Mouse (Mus musculus): ENCODE results near the gene Scp2. TPM values are rescaled to one million over a fixed set of nuclear protein-coding genes. Genes with fewer than 3 reads are reported as not detected.

Scp2 gene
- polyA plus RNA-seq, 1 experiment from 2014 or later: 231 TPM

GRCm38 (mm10) chr4:108046136-108046535, 98.7 kb downstream of the Scp2 start:
- no peaks in the 10 kb centered on the region; the same call in 1 of the 2 replicates for H3K4me1 ChIP-seq (replicated peaks; ENCODE audit: control insufficient read depth, insufficient read depth, low read length)
- H3K9ac ChIP-seq (ENCODE audit: low read depth, low read length): no peak overlapping the region
- no peak for ATAC-seq (replicated peaks; ENCODE audit: low FRiP score)
- H3K27ac ChIP-seq (ENCODE audit: low read depth, low read length): no peak overlapping the region
- H3K4me3 ChIP-seq (ENCODE audit: low read depth, low read length): no peak overlapping the region
- DNase-seq (ENCODE audit: low spot score): no peak
- no peaks in the 10 kb centered on the region for H3K9me3 ChIP-seq (ENCODE audit: control insufficient read depth, low read length)
- H3K36me3 ChIP-seq (ENCODE audit: control insufficient read depth, insufficient read depth, low read length): peaks cover 11% of the 10 kb centered on the region; the same call in 1 of the 2 replicates
- 90% methylated on average over 8 of the region's 8 CpGs for WGBS
- H3K4me2 ChIP-seq: no peak overlapping the region
- no peaks in the 10 kb centered on the region for H3K27me3 ChIP-seq (replicated peaks; ENCODE audit: control insufficient read depth, insufficient read depth, low read length)

- no peak for ATAC-seq (replicated peaks; ENCODE audit: low FRiP score)
These were observed 99.4 kb downstream of the Scp2 start for GRCm38 (mm10) chr4:108045136-108046107.

GRCm38 (mm10) chr4:108037027-108037426, 107.8 kb downstream of the Scp2 start:
- ATAC-seq (replicated peaks; ENCODE audit: low FRiP score) (no peak), DNase-seq (ENCODE audit: low spot score) (no peak)
- peaks cover 16% of the 10 kb centered on the region for H3K27me3 ChIP-seq (replicated peaks; ENCODE audit: control insufficient read depth, insufficient read depth, low read length)
- WGBS: 81% methylated on average over 8 of the region's 8 CpGs
- H3K9me3 ChIP-seq (ENCODE audit: control insufficient read depth, low read length): no peaks in the 10 kb centered on the region
- H3K4me3 ChIP-seq (ENCODE audit: low read depth, low read length): no peak overlapping the region
- H3K36me3 ChIP-seq (ENCODE audit: control insufficient read depth, insufficient read depth, low read length): no peaks in the 10 kb centered on the region
- no peak overlapping the region for H3K27ac ChIP-seq (ENCODE audit: low read depth, low read length)
- no peaks in the 10 kb centered on the region for H3K4me1 ChIP-seq (replicated peaks; ENCODE audit: control insufficient read depth, insufficient read depth, low read length)
- H3K9ac ChIP-seq (ENCODE audit: low read depth, low read length): no peak overlapping the region
- no peak overlapping the region for H3K4me2 ChIP-seq

More at GRCm38 (mm10) chr4:108045136-108046107, 99.4 kb downstream of the Scp2 start:
- no peak overlapping the region for H3K27ac ChIP-seq (ENCODE audit: low read depth, low read length)
- H3K4me3 ChIP-seq (ENCODE audit: low read depth, low read length): no peak overlapping the region
- no peak for DNase-seq (ENCODE audit: low spot score)
- no peak overlapping the region for H3K9ac ChIP-seq (ENCODE audit: low read depth, low read length)
- no peaks in the 10 kb centered on the region; the same call in 1 of the 2 replicates for H3K4me1 ChIP-seq (replicated peaks; ENCODE audit: control insufficient read depth, insufficient read depth, low read length)
- no peaks in the 10 kb centered on the region for H3K9me3 ChIP-seq (ENCODE audit: control insufficient read depth, low read length)
- no peaks in the 10 kb centered on the region for H3K27me3 ChIP-seq (replicated peaks; ENCODE audit: control insufficient read depth, insufficient read depth, low read length)
- peaks cover 9% of the 10 kb centered on the region; the same call in 1 of the 2 replicates for H3K36me3 ChIP-seq (ENCODE audit: control insufficient read depth, insufficient read depth, low read length)
- H3K4me2 ChIP-seq: no peak overlapping the region
- WGBS: 86% methylated on average over 19 of the region's 19 CpGs

- Histone ChIP-seq H3K36me3 (ENCODE audit: control insufficient read depth, insufficient read depth, low read length) (no peaks in the 10 kb centered on the region), H3K4me1 (replicated peaks; ENCODE audit: control insufficient read depth, insufficient read depth, low read length) (peaks cover 8% of the 10 kb centered on the region), H3K27ac (ENCODE audit: low read depth, low read length) (no peak overlapping the region), H3K27me3 (replicated peaks; ENCODE audit: control insufficient read depth, insufficient read depth, low read length) (peaks cover 47% of the 10 kb centered on the region), H3K4me3 (ENCODE audit: low read depth, low read length) (no peak overlapping the region), H3K9me3 (ENCODE audit: control insufficient read depth, low read length) (no peaks in the 10 kb centered on the region), H3K9ac (ENCODE audit: low read depth, low read length) (no peak overlapping the region), H3K4me2 (no peak overlapping the region)
- ATAC-seq (replicated peaks; ENCODE audit: low FRiP score): no peak
- 76% methylated on average over 8 of the region's 8 CpGs for WGBS
- DNase-seq (ENCODE audit: low spot score): no peak
These were observed 111.6 kb downstream of the Scp2 start for GRCm38 (mm10) chr4:108033041-108033764.

GRCm38 (mm10) chr4:108032352-108032849, 112.4 kb downstream of the Scp2 start:
- Histone ChIP-seq H3K4me3 (ENCODE audit: low read depth, low read length) (peak overlapping the region; percentile 56; the same call in 1 of the 2 replicates), H3K27ac (ENCODE audit: low read depth, low read length) (no peak overlapping the region), H3K27me3 (replicated peaks; ENCODE audit: control insufficient read depth, insufficient read depth, low read length) (peaks cover 51% of the 10 kb centered on the region), H3K9me3 (ENCODE audit: control insufficient read depth, low read length) (no peaks in the 10 kb centered on the region), H3K36me3 (ENCODE audit: control insufficient read depth, insufficient read depth, low read length) (no peaks in the 10 kb centered on the region), H3K4me1 (replicated peaks; ENCODE audit: control insufficient read depth, insufficient read depth, low read length) (peaks cover 9% of the 10 kb centered on the region), H3K4me2 (peak overlapping the region; percentile 88), H3K9ac (ENCODE audit: low read depth, low read length) (no peak overlapping the region)
- WGBS: 44% methylated on average over 11 of the region's 11 CpGs
- DNase-seq (ENCODE audit: low spot score): no peak
- ATAC-seq (replicated peaks; ENCODE audit: low FRiP score): no peak

- Histone ChIP-seq H3K36me3 (ENCODE audit: control insufficient read depth, insufficient read depth, low read length) (no peaks in the 10 kb centered on the region), H3K4me1 (replicated peaks; ENCODE audit: control insufficient read depth, insufficient read depth, low read length) (peaks cover 15% of the 10 kb centered on the region), H3K4me3 (ENCODE audit: low read depth, low read length) (peak overlapping the region; percentile 56), H3K9ac (ENCODE audit: low read depth, low read length) (no peak overlapping the region; the same call in 1 of the 2 replicates), H3K27me3 (replicated peaks; ENCODE audit: control insufficient read depth, insufficient read depth, low read length) (peaks cover 53% of the 10 kb centered on the region), H3K9me3 (ENCODE audit: control insufficient read depth, low read length) (no peaks in the 10 kb centered on the region), H3K4me2 (peak overlapping the region; percentile 88), H3K27ac (ENCODE audit: low read depth, low read length) (no peak overlapping the region)
- WGBS: under 1% methylated on average over 82 of the region's 86 CpGs
- DNase-seq (ENCODE audit: low spot score) (no peak), ATAC-seq (replicated peaks; ENCODE audit: low FRiP score) (no peak)
These were observed 113.1 kb downstream of the Scp2 start for GRCm38 (mm10) chr4:108031502-108032351.

DNA sequence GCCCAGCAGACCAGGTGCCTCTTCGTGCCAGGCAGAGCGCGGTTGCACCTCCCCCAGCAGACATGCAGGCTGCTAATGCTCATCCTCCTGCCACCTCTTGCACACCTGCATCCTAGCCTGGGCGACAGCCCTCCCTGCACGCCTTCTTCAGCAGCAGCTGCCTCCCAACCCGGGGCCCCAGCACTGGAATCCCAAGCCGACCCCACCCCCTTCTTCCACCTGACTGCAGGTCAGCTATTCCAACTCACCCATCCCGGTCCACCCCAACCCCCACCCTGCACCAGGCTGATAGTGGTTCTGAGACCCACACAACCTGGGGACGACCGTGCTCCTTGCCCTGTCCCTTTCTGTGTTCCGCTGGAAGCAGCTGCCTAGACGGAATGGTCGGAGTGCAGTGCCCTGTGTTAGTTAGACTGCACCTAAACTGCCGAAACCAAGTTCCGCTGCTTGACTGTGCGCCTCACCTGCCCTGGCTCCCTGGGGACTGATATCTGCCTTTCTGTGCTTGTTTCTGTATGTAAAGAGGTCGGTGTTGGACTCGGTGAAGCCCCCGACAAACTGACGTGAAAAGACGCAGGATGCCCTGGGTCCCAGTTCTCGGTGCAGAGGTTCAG, 113.8 kb downstream of the Scp2 start:
- no peaks in the 10 kb centered on the region for H3K9me3 ChIP-seq (ENCODE audit: control insufficient read depth, low read length)
- no peak overlapping the region for H3K9ac ChIP-seq (ENCODE audit: low read depth, low read length)
- DNase-seq (ENCODE audit: low spot score) (no peak), ATAC-seq (replicated peaks; ENCODE audit: low FRiP score) (no peak)
- no peak overlapping the region for H3K27ac ChIP-seq (ENCODE audit: low read depth, low read length)
- peaks cover 53% of the 10 kb centered on the region for H3K27me3 ChIP-seq (replicated peaks; ENCODE audit: control insufficient read depth, insufficient read depth, low read length)
- H3K4me2 ChIP-seq: peak overlapping the region; percentile 88
- H3K4me3 ChIP-seq (ENCODE audit: low read depth, low read length): peak overlapping the region; percentile 56
- H3K36me3 ChIP-seq (ENCODE audit: control insufficient read depth, insufficient read depth, low read length): no peaks in the 10 kb centered on the region
- 7% methylated on average over 22 of the region's 22 CpGs for WGBS
- peaks cover 16% of the 10 kb centered on the region for H3K4me1 ChIP-seq (replicated peaks; ENCODE audit: control insufficient read depth, insufficient read depth, low read length)
